Mouse (Mus musculus) spleen, adult 2 months (tissue): ENCODE measurements around the gene Morf4l1.

Source experiments
- CTCF ChIP-seq: fragments of 200-500 bp; IDR thresholded peaks from 2 replicates; pipeline ENCODE4 v1.5.1; 2011; ENCODE audit warnings: mild to moderate bottlenecking, inconsistent platforms; ENCODE audit not compliant: insufficient read depth, insufficient read length, insufficient replicate concordance; ENCODE audit errors: extremely low read depth
- POLR2A ChIP-seq: fragments of 200-500 bp; IDR thresholded peaks from 2 replicates; pipeline ENCODE4 v1.6.1; 2011; ENCODE audit warnings: low read depth, low read length, inconsistent platforms

DNA sequence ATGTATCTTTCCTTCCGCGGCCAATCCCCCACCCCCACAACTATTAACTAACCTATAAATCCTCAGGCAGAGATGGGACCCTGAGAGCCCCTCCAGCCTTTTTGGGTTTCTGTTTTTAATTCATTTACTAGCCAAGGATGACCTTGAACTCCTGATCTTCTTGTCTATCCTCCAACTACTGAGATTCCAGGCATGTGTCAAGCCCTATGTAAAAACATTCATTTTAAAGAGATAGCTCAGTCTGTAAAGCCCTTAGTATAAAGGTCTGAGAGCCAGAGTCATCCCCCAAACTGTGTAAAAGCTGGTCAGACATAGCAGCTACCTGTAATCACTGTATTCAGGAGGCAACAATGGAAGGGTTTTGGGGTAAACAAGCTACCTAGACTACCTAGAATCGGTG, 58.7 kb downstream of the Morf4l1 start:
- no peak for TF ChIP-seq POLR2A
- no peak for TF ChIP-seq CTCF
